Mouse (Mus musculus) spleen, adult 2 months (tissue): ENCODE data around the gene A830005F24Rik.

ENCODE experiments used
- CTCF ChIP-seq: fragments of 200-500 bp; IDR thresholded peaks from 2 replicates; pipeline ENCODE4 v1.5.1; 2011; ENCODE audit warnings: mild to moderate bottlenecking, inconsistent platforms; ENCODE audit not compliant: insufficient read depth, insufficient read length, insufficient replicate concordance; ENCODE audit errors: extremely low read depth
- POLR2A ChIP-seq: fragments of 200-500 bp; IDR thresholded peaks from 2 replicates; pipeline ENCODE4 v1.6.1; 2011; ENCODE audit warnings: low read depth, low read length, inconsistent platforms

DNA sequence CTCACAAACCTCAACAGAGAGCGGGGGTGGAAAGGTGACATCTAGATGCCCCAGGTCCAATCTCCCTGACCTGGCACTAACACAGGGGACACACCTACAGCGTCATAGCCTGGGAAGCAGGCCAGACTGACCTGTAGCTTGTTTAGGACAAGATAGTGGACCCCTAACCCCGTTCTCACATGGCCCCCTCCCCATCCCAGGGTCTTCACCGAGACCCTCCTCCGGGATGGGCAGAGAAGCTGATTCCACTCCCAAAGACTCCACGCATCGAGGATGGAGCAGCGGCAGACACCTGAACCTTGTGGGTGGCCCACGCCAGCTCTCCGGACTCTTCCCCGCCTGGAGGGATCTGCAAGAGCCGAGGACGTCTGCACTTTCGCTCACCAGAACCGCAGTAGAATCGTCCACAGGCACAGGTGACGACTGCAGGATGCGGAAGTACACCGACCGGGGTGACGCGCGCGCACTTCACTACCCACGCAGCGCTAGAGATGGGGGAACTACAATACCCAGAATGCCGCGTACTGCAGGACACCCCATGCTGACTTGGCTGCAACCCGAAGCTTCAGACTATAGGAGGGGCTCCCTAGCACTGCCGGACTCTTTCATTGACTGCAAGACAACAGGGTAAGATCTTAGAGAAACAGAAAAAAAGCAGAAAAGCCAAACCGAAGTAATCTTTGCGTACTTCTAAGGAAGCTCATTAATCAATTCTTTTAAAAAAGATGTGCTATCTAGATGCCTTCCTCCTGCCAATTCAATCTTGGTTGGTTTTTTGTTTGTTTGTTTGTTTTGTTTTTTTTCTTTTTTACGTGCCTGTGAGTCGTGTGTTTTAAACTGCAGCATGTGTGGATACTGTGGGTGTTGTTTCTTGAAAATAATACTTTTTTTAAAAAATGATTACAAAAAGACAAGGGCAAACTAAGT lies at the start of gene A830005F24Rik, which contains the start of gene Zfp169:
- TF ChIP-seq POLR2A: peak; percentile 61; the same call in 1 of the 2 replicates
- no peak for TF ChIP-seq CTCF
